Mouse (Mus musculus) urinary bladder, postnatal 36 days (tissue): Measurements from ENCODE around the gene Fignl1.

Experiments used
- DNase-seq, 2 experiments: peaks; one replicate each; pipeline ENCODE4 v3.0.0; 2022; ENCODE audit warnings: low spot score in 2 of 2, mixed read lengths in 1 of 2

Gene Fignl1

GRCm38 (mm10) chr11:11809404-11810175, 828 bp upstream of the Fignl1 start:
- DNase-seq: no peak

- no peak for DNase-seq
These were observed 535 bp downstream of the Fignl1 start for GRCm38 (mm10) chr11:11808035-11808819.

GRCm38 (mm10) chr11:11805951-11806350, 2.8 kb downstream of the Fignl1 start:
- DNase-seq: no peak

- no peak for DNase-seq
These were observed 4.3 kb downstream of the Fignl1 start for GRCm38 (mm10) chr11:11804421-11804820.

GRCm38 (mm10) chr11:11801067-11801466, 7.7 kb downstream of the Fignl1 start:
- no peak for DNase-seq

GRCm38 (mm10) chr11:11800304-11800703, 8.5 kb downstream of the Fignl1 start:
- DNase-seq: no peak

- DNase-seq: no peak
These were observed 10.1 kb downstream of the Fignl1 start for GRCm38 (mm10) chr11:11798690-11799089.

- no peak for DNase-seq
These were observed 14.1 kb downstream of the Fignl1 start for GRCm38 (mm10) chr11:11794626-11795025.

GRCm38 (mm10) chr11:11788521-11788974, 20.2 kb downstream of the Fignl1 start:
- DNase-seq: peak; percentile 69 to 72

- no peak for DNase-seq
These were observed 23.3 kb downstream of the Fignl1 start for GRCm38 (mm10) chr11:11785457-11785856.

GRCm38 (mm10) chr11:11781728-11782127, 27.0 kb downstream of the Fignl1 start:
- DNase-seq: no peak

- DNase-seq: no peak
These were observed 30.4 kb downstream of the Fignl1 start for GRCm38 (mm10) chr11:11778345-11778744.

GRCm38 (mm10) chr11:11777796-11778195, 31.0 kb downstream of the Fignl1 start:
- no peak for DNase-seq

GRCm38 (mm10) chr11:11777246-11777645, 31.5 kb downstream of the Fignl1 start:
- no peak for DNase-seq

GRCm38 (mm10) chr11:11776822-11777174, 32.0 kb downstream of the Fignl1 start:
- DNase-seq: no peak

GRCm38 (mm10) chr11:11776071-11776821, 32.5 kb downstream of the Fignl1 start:
- no peak for DNase-seq

GRCm38 (mm10) chr11:11774893-11775292, 33.9 kb downstream of the Fignl1 start:
- no peak for DNase-seq

- DNase-seq: no peak
These were observed 34.4 kb downstream of the Fignl1 start for GRCm38 (mm10) chr11:11774384-11774783.

GRCm38 (mm10) chr11:11772196-11772595, 36.6 kb downstream of the Fignl1 start:
- DNase-seq: no peak

GRCm38 (mm10) chr11:11770691-11771090, 38.1 kb downstream of the Fignl1 start:
- no peak for DNase-seq

GRCm38 (mm10) chr11:11769281-11769680, 39.5 kb downstream of the Fignl1 start:
- no peak for DNase-seq

GRCm38 (mm10) chr11:11768057-11768456, 40.7 kb downstream of the Fignl1 start:
- DNase-seq: no peak
